Mouse (Mus musculus): ENCODE results near the gene Hnf1a. TPM values are rescaled to one million over a fixed set of nuclear protein-coding genes. Genes with fewer than 3 reads are reported as not detected.

The Hnf1a gene
- polyA plus RNA-seq, 1 experiment from 2014 or later: 0.07 TPM

GRCm38 (mm10) chr5:114964967-114965898 is 5.7 kb downstream of the Hnf1a start:
- H3K9ac ChIP-seq: no peak overlapping the region
- 0 out of 2 replicates have a peak, but pooled peaks cover 3% of the 10 kb centered on the region for H3K4me1 ChIP-seq
- 57% methylated on average over 17 of the region's 17 CpGs for WGBS
- no peak overlapping the region for H3K27ac ChIP-seq (replicated peaks)
- no peak overlapping the region for H3K4me3 ChIP-seq (replicated peaks)
- no peak for ATAC-seq (ENCODE audit: insufficient number of reproducible peaks, low FRiP score, low TSS enrichment, low read depth)
- H3K36me3 ChIP-seq: no peaks in the 10 kb centered on the region
- H3K9me3 ChIP-seq (replicated peaks): no peaks in the 10 kb centered on the region
- H3K27me3 ChIP-seq: peaks cover 16% of the 10 kb centered on the region
- H3K4me2 ChIP-seq (replicated peaks): no peak overlapping the region

- no peak overlapping the region for H3K4me2 ChIP-seq (replicated peaks)
- H3K27ac ChIP-seq (replicated peaks): no peak overlapping the region
- no peak overlapping the region for H3K9ac ChIP-seq
- ATAC-seq (ENCODE audit: insufficient number of reproducible peaks, low FRiP score, low TSS enrichment, low read depth): no peak
- no peaks in the 10 kb centered on the region for H3K36me3 ChIP-seq
- peaks cover 16% of the 10 kb centered on the region for H3K27me3 ChIP-seq
- H3K9me3 ChIP-seq (replicated peaks): no peaks in the 10 kb centered on the region
- 54% methylated on average over 7 of the region's 7 CpGs for WGBS
- H3K4me3 ChIP-seq (replicated peaks): no peak overlapping the region
- H3K4me1 ChIP-seq: 0 out of 2 replicates have a peak, but pooled peaks cover 3% of the 10 kb centered on the region
Measured at GRCm38 (mm10) chr5:114964315-114964966, 6.5 kb downstream of the Hnf1a start.

- ATAC-seq (ENCODE audit: insufficient number of reproducible peaks, low FRiP score, low TSS enrichment, low read depth): peak; percentile 39; the same call in 1 of the 2 replicates
Measured at GRCm38 (mm10) chr5:114961590-114962360, 9.1 kb downstream of the Hnf1a start.

DNA sequence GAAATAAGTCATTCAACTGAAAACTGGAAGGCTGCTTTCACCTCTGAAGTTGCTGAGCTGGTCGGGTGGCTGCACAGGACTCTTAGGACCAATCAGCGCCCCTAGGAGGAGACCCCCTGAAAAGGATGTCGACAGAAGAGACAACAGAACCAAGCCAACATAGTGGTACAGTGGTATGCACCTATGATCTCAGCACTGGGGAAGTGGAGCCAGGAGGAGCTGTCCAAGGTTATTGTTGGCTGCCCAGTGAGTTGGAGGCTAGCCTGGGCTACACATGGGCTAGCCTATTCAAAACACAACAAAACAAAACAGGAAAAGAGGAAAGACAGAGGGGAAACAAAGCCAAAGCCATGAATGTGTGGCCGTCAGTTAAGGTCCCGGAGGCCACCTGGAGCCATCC is 12.8 kb downstream of the Hnf1a start:
- H3K36me3 ChIP-seq: no peaks in the 10 kb centered on the region
- 79% methylated on average over 5 of the region's 5 CpGs for WGBS
- 0 out of 2 replicates have a peak, but pooled peaks cover 3% of the 10 kb centered on the region for H3K4me1 ChIP-seq
- no peak overlapping the region for H3K4me3 ChIP-seq (replicated peaks)
- no peaks in the 10 kb centered on the region for H3K9me3 ChIP-seq (replicated peaks)
- no peak overlapping the region for H3K27ac ChIP-seq (replicated peaks)
- no peaks in the 10 kb centered on the region for H3K27me3 ChIP-seq
- ATAC-seq (ENCODE audit: insufficient number of reproducible peaks, low FRiP score, low TSS enrichment, low read depth): no peak
- no peak overlapping the region for H3K9ac ChIP-seq
- no peak overlapping the region for H3K4me2 ChIP-seq (replicated peaks)

More at GRCm38 (mm10) chr5:114961590-114962360, 9.1 kb downstream of the Hnf1a start:
- H3K36me3 ChIP-seq: no peaks in the 10 kb centered on the region
- WGBS: 36% methylated on average over 4 of the region's 4 CpGs
- H3K4me3 ChIP-seq (replicated peaks): no peak overlapping the region
- H3K27ac ChIP-seq (replicated peaks): no peak overlapping the region
- H3K27me3 ChIP-seq: no peaks in the 10 kb centered on the region
- H3K4me1 ChIP-seq: 0 out of 2 replicates have a peak, but pooled peaks cover 3% of the 10 kb centered on the region
- H3K9me3 ChIP-seq (replicated peaks): no peaks in the 10 kb centered on the region
- no peak overlapping the region for H3K9ac ChIP-seq
- no peak overlapping the region for H3K4me2 ChIP-seq (replicated peaks)

GRCm38 (mm10) chr5:114953326-114953725 is 17.6 kb downstream of the Hnf1a start:
- WGBS: 87% methylated on average over 14 of the region's 14 CpGs
- ATAC-seq (ENCODE audit: insufficient number of reproducible peaks, low FRiP score, low TSS enrichment, low read depth): no peak

DNA sequence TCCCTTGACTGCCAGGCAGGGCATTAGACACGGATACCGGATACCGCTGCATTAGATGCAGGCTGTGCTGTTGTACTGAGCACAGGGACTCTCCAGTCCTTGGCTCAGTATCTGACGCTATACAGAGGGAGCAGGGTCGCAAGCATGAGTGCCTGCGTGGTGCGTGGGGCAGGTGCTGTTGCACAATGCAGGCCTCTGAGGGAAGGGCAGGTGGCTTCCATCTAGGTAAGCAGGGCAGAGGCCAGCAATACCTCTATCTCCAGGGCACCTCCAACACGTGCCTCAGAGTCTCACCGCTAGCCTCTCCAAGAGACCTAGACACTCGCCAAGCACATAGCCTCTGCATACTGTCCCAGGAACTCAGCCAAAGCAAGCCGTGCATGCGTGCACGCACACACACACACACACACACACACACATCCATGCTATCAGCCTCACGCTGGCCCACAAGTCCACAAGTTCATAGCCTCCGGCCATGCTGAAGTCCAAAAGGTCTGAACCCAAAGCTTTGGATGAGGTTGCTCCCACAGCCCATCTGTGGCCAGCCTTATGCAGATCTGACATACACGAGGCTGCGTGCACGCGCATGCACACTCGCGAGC is 19.5 kb downstream of the Hnf1a start:
- Histone ChIP-seq H3K4me1 (peaks cover 10% of the 10 kb centered on the region), H3K4me2 (replicated peaks) (no peak overlapping the region), H3K9me3 (replicated peaks) (no peaks in the 10 kb centered on the region), H3K27ac (replicated peaks) (no peak overlapping the region), H3K36me3 (peaks cover 37% of the 10 kb centered on the region), H3K4me3 (replicated peaks) (no peak overlapping the region), H3K27me3 (no peaks in the 10 kb centered on the region), H3K9ac (no peak overlapping the region)
- no peak for ATAC-seq (ENCODE audit: insufficient number of reproducible peaks, low FRiP score, low TSS enrichment, low read depth)
- 76% methylated on average over 21 of the region's 21 CpGs for WGBS

More at GRCm38 (mm10) chr5:114953326-114953725, 17.6 kb downstream of the Hnf1a start:
- Histone ChIP-seq H3K9ac (no peak overlapping the region), H3K27ac (replicated peaks) (no peak overlapping the region), H3K4me2 (replicated peaks) (no peak overlapping the region), H3K4me1 (peaks cover 10% of the 10 kb centered on the region), H3K27me3 (no peaks in the 10 kb centered on the region), H3K9me3 (replicated peaks) (no peaks in the 10 kb centered on the region), H3K4me3 (replicated peaks) (no peak overlapping the region), H3K36me3 (peaks cover 18% of the 10 kb centered on the region)

- Histone ChIP-seq H3K4me3 (replicated peaks) (no peak overlapping the region), H3K27me3 (no peaks in the 10 kb centered on the region), H3K4me2 (replicated peaks) (no peak overlapping the region), H3K36me3 (peaks cover 44% of the 10 kb centered on the region), H3K9ac (no peak overlapping the region), H3K27ac (replicated peaks) (no peak overlapping the region), H3K9me3 (replicated peaks) (no peaks in the 10 kb centered on the region), H3K4me1 (peaks cover 10% of the 10 kb centered on the region)
- 72% methylated on average over 12 of the region's 12 CpGs for WGBS
- ATAC-seq (ENCODE audit: insufficient number of reproducible peaks, low FRiP score, low TSS enrichment, low read depth): no peak
Measured at GRCm38 (mm10) chr5:114950669-114951068, 20.2 kb downstream of the Hnf1a start.

DNA sequence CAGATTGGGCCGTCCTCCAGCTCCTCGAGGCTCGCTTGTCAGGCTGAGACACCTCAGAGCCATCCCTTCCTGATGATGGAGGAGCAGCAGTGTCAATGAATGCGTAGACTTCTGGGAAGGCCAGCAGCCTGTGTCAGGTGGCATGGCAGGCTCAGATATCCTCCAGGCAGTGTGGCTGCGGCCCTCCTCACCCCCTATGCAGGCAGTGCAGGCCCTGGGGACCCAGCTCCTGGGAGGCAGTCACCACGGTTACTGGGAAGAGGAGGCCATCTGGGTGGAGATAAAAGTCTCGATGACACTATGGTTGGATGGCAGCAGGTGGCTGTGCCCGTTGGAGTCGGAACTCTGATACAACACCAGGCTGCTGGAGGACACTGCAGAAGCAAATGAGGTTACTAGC is 21.1 kb downstream of the Hnf1a start:
- H3K27ac ChIP-seq (replicated peaks): no peak overlapping the region
- H3K4me3 ChIP-seq (replicated peaks): no peak overlapping the region
- 84% methylated on average over 9 of the region's 9 CpGs for WGBS
- H3K27me3 ChIP-seq: no peaks in the 10 kb centered on the region
- H3K36me3 ChIP-seq: peaks cover 46% of the 10 kb centered on the region
- no peak; the same call in 1 of the 2 replicates for ATAC-seq (ENCODE audit: insufficient number of reproducible peaks, low FRiP score, low TSS enrichment, low read depth)
- no peak overlapping the region for H3K4me2 ChIP-seq (replicated peaks)
- H3K9me3 ChIP-seq (replicated peaks): no peaks in the 10 kb centered on the region
- H3K4me1 ChIP-seq: peaks cover 10% of the 10 kb centered on the region
- H3K9ac ChIP-seq: no peak overlapping the region

DNA sequence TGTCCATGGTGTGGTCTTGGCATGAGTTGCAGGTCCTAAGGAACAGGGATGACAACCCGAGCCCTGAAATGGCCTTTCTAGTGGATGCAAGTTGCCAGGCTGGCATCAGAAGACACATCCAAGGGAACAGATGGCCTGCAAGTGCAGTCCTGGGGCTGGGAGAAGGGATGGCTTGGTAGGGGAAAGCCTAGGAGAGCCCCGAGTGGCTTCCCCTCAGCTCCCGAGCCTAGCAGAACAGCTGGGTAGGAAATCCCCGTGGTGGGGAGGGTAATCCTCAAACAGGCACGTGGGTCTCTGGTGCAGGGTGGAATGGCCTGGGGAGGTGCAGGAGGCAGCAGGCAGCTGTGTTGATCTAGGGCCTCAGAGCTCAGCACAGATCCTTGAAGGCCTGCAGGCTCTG is 21.6 kb downstream of the Hnf1a start:
- H3K9ac ChIP-seq: no peak overlapping the region
- no peaks in the 10 kb centered on the region for H3K27me3 ChIP-seq
- 0 out of 2 replicates have a peak overlapping the region, but pooled peaks have one; percentile 28 for H3K27ac ChIP-seq (replicated peaks)
- H3K4me2 ChIP-seq (replicated peaks): no peak overlapping the region
- H3K36me3 ChIP-seq: peaks cover 46% of the 10 kb centered on the region
- peaks cover 10% of the 10 kb centered on the region for H3K4me1 ChIP-seq
- ATAC-seq (ENCODE audit: insufficient number of reproducible peaks, low FRiP score, low TSS enrichment, low read depth): peak; percentile 17; the same call in 1 of the 2 replicates
- H3K4me3 ChIP-seq (replicated peaks): no peak overlapping the region
- WGBS: 57% methylated on average over 5 of the region's 5 CpGs
- no peaks in the 10 kb centered on the region for H3K9me3 ChIP-seq (replicated peaks)

- H3K4me2 ChIP-seq (replicated peaks): no peak overlapping the region
- peaks cover 10% of the 10 kb centered on the region for H3K4me1 ChIP-seq
- H3K9ac ChIP-seq: no peak overlapping the region
- no peak for ATAC-seq (ENCODE audit: insufficient number of reproducible peaks, low FRiP score, low TSS enrichment, low read depth)
- H3K4me3 ChIP-seq (replicated peaks): no peak overlapping the region
- peaks cover 46% of the 10 kb centered on the region for H3K36me3 ChIP-seq
- 0 out of 2 replicates have a peak overlapping the region, but pooled peaks have one; percentile 28 for H3K27ac ChIP-seq (replicated peaks)
- H3K27me3 ChIP-seq: no peaks in the 10 kb centered on the region
- H3K9me3 ChIP-seq (replicated peaks): no peaks in the 10 kb centered on the region
- 54% methylated on average over 6 of the region's 6 CpGs for WGBS
Measured at GRCm38 (mm10) chr5:114948891-114949290, 22.0 kb downstream of the Hnf1a start.

All from embryonic facial prominence, embryonic 15.5 days (tissue).